Mouse (Mus musculus) kidney, adult 11 months (tissue): ENCODE measurements around the gene Diaph3.
"Not testable (repeated sequence)": the region's sequence is repeated elsewhere in the genome, so short reads cannot be mapped to it uniquely, and the experiment has no call there.

ENCODE experiments used
- DNase-seq: peaks from one replicate; pipeline ENCODE4 v3.0.0; 2022

The Diaph3 gene

DNA sequence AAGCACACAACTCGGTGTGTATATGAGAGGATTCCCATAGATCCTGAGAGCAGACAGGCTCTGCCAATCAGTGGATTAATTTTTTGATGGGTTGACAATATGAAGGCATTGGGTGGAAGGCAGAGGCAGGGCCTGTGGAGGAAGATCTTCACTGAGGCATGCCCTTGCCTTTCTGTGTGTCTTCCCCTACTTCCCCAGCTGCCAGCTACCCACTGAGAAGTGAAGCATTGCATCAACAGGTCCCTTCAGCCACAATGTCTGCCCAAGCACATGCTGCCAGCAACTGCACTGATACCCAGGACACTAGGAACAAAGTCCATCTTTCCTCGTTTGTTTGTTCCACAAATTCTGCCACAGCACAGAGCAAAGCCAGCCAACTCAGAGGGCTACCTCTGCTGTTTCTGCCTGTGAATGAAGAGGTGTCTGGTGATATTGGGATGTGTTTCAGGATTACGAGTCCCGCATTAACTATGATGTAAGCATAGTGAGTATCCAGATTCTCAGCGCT lies 413.4 kb downstream of the Diaph3 start:
- no peak for DNase-seq

DNA sequence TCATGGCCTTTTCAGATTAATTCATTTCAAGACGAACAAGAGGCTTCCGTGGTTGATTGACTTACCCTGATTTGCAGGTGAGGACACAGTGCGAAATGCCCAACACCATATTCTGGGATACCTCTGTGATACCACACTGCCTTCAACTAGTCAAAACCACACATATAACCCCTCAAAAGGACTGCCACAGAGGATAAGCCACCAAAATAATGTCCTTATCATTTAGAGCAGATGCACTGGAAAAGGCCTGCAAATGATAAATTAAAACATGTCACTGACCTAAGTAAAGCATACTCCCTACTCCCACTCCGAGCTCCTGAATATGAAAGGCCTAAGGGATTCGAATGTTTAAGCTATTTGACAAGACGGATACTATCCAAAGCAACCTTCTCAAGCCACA lies 419.3 kb downstream of the Diaph3 start:
- no peak for DNase-seq

DNA sequence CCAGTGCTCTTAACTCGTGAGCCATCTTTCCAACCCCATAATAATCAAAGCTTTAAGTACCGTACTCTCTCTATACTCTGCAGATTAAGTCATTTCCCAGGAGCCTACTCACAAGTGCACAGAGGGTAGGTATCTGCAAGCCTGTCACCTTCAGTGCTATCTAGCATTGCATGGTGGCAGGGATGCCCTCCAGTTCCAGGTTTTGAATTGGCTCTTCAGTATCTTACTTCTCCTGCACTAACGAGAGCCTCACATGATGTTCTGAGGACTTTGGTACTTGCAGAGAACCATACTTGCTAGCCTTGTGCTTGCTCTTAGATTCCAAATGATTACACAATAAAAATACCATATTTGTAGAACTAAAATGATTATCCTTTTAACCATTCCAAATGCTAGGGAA lies 420.0 kb downstream of the Diaph3 start:
- no peak for DNase-seq

DNA sequence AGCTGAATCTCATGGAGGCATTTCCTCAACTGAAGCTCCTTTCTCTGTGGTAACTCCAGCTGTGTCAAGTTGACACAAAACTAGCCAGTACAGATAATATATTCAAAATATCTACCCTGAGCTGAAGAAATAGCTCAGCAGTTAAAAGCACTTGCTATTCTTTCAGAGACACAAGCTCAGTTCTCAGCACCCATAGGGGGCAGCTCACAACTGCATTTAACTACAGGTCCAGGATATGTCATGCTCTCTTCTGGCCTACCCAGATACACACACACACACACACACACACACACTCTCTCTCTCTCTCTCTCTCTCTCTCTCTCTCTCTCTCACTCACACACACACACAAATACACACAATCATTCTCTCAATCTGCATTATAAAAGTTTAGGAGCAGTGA lies 420.6 kb downstream of the Diaph3 start:
- DNase-seq: not testable (repeated sequence)

DNA sequence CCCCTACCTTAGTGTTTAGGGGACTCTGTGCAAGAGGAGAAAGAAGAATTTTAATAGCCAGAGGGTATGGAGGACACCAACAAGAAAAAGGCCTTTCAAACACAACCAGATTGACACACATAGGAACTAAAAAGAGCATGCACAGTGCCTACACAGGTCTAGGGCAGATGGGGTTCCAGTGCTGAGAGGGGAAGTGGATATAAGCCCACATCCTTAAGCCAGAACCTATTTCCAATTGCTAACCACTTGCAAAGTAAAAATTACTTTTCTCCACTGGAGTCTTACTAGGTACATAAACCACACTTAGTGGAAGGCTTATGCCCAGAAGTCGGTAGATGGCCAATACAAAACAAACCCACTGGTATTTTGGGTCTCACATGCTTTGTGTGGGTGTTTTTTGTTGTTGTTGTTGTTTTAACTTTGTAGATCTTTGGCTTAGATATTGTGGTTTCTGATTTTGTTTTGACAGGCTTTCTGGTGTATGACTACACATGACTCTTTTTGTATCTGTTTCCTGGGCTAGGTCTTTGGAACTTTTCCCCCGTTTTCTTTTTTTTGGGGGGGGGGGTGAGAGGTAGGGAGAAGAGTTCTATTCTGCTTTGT lies 426.8 kb downstream of the Diaph3 start:
- DNase-seq: no peak

DNA sequence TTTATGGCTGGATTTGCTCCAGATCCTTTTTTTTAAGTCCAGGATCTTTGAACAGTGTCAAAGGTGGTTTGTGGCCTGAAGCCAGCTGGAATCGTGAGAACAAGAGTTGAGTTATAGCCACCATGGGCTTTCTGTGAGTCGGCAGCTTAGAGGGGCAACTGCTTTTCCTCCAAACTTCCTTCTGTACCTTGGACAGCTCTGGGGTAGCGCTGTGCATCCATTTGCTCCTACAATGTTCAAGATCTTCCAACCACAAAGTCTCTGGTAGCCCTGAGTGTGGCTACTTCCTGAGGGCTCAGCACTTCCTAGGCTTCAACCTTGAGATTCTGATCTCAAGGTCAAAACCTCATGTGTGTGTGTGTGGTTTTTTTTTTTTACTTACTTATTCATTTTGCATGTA lies 437.0 kb downstream of the Diaph3 start:
- no peak for DNase-seq

DNA sequence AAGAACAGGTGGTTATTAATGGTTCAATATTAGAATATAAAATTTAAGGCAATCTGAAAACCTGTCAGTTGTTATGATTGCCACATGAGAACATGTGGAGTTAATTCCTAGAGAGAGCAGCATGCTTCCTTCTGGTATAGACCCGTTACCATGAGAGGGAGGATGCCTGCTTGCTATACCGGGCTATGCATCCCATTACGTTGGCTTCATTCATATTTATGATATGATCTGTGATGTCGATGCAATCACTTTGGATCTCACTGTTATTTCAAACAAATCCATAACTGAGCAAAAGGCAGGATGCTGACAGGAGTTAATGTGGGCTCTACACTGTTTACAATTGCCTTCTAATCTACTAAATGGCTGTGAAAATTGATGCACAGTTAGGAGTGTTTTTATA lies 439.9 kb downstream of the Diaph3 start:
- DNase-seq: no peak

DNA sequence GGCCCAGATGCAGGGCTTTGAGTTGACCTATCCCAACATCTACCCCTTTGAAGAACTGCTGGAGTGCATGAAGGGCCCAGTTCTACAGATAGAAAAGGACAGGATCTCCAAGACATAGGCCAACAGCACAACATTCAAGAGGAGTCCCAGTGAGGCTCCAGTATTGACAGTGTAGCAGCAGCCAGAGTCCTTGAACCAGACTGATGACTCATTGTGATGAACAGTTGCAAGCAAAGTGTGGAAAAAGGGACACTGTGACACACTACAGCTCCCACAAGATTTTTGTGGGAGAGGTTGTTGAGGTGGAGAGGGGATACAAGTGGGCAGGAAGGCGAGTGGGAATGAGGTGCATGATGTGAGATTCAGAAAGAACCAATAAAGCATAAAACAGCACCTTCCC lies 443.1 kb downstream of the Diaph3 start:
- no peak for DNase-seq

DNA sequence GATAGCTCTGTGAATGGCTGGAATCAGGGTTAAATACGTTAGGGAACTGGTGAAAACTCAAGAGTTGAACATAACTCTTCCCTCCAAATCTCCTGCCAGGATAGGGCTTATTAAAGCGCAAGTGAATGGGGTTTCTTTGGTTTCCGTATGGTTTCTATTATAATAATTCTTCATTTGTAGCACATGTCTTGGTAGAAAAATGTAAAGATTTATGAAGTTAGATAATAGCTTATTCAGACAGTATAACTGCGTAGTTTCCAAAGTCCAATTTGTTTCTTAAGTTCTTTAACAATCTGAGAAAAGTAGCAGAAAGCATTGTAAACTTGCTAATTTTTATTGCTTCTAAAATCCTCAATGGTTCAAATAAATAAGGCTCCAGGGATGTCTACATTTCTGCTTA lies 448.3 kb downstream of the Diaph3 start:
- no peak for DNase-seq

DNA sequence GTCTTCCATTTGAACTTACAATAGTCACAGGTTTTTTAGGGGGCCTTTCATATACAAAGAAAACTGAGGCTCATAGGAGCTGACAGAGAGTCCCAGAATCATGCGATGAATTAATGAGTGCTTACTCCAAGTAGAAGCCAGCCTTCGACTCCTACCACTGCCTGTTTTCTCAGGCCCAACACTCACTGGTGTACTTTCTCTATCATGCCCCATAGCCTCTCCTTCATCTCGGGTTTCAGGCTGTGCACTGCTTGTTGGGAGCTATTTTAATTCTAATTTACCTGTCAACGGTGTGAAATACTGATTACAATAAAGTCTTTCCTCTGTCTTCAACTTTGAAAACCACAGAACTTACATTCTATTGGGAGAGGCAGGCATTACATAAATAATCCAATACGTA lies 449.7 kb downstream of the Diaph3 start:
- no peak for DNase-seq

DNA sequence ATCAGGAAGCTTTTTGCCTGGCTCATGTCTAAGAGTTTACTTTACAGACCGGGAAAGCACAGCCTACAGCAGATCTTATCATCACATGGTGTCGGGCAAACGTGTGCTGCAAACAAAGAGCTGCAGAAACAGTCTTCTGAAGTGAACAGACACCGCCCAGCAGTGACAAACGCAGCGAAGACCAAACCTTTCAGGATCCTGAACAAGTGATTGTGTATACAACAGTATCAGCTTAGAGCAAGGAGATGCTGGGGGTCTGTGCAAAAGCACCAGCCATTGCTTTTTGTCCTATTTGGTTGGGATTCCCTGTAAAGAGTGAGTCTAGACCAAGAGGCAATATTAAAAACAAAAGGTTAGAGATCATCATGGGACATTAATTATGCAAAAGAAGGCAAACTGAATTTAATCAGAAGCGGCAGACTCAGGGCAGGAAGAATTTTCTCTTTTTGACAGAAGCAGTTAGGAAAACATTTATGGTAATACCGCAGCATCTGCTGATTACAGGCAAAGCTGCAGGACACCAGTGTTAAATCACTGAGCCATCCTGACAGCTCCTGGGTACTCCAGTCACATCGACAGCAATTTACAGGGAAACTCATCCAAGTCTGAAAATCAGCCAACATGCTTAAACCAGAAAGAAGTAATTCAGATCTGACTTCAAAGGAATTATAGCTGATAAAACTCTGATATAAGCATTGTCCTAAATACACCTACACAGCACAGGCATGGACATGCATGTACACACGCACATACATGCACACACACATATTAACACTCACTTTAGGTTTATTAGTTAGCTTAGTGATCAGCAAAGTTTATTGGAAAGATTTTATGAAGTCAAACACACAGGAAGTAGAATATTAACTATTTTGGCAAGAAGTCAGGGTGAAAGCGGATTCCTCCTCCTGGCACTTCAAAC lies 456.2 kb downstream of the Diaph3 start:
- DNase-seq: no peak

DNA sequence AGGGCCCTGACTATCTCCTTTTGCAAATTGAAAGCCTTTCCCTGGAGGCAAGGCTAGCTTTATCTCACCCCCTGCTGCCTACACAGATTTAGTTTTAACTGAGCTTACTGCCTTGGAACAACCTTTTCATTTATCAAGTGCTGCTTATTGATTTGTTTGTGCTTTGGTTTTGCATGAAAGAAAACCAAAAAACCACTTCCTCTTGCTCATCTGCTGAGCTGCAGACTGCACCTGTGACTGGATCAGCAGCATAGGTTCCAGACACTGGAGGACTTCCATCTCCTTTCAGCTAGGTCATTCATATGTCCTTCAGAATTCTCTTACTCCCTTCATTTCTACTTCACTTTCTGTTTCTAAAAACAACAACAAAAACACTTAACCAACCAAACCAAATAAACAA lies 459.1 kb downstream of the Diaph3 start:
- DNase-seq: no peak

DNA sequence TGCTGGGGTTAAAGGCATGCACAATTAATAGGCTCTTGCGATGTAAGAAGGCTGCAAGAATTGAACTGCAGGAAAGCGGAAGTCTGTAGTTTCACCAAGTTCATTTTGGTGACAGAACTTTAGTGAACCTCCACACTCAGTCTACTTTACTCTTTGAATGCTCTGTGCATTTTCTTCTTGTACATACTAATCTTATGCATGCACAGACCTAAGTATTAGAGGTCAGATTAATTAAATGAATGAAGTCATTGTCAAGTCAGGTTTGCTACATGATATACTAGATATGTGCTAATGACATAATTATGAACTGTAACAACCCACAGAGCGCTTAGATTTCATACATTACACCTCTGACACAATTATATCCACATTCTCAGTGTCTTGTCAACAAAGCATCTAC lies 462.0 kb downstream of the Diaph3 start:
- DNase-seq: no peak

DNA sequence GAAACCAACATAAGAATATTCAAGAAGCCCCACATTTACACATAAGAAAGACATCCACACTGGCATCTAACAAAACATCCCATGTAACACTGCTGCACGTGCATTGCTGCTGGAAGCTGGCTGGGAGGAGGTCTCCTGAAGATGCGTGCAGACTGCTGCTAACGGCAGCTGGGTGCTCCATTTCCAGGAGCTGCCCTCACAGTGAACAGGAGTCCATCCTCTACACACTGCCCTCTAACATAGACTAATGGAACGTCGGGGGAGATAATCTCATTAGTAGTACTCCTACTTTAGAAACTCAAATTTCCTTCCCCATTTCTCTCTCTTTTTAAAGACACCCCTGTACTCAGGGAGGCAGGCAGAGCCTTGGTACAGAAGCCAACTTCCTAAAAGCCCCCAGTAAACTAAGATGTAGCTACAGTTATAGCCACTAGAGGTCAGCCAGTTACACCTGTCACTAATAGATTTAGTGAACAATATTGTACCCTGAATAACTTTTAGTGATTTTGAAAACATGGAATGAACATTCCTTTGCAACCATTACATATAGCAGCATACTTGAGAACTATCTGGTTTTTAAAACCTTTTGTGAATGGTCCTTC lies 462.8 kb downstream of the Diaph3 start:
- no peak for DNase-seq

DNA sequence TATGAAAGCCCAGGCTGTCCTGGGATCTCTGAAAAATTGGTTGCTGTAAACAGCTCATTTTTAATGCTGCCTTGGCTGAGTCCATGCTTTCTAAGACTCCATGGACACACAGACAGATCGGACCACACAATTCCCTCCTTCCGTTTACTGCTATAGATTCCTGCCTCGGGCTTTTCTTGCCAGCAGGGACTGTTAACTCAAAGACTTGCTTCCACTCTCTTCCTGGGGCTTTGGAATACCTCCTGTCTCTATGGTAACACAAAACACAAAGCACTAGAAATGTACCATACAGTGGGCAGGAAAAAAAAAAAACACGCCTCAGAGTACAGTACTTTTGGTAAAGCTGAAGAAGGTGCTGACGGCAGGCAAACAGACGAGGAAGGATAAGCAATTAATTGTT lies 464.0 kb downstream of the Diaph3 start:
- no peak for DNase-seq

DNA sequence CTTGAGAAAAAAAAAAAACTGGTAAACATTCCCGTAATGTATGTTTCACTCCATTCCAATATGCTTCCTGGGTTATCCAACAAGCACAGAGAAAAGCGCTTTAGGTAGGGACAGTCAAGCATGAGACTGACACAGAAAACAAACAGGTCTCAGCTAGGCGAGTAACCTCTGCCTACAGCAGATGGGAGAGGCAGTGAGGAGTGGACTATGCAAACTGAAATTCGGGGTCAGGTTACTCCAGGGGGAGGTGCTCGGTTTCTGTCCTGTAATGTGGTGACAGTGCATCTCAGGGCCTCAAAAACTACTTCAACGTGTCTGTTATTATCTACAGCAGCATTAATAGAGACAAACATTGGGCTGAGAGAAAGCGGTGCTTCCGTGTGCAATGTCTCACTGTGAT lies 465.7 kb downstream of the Diaph3 start:
- no peak for DNase-seq

DNA sequence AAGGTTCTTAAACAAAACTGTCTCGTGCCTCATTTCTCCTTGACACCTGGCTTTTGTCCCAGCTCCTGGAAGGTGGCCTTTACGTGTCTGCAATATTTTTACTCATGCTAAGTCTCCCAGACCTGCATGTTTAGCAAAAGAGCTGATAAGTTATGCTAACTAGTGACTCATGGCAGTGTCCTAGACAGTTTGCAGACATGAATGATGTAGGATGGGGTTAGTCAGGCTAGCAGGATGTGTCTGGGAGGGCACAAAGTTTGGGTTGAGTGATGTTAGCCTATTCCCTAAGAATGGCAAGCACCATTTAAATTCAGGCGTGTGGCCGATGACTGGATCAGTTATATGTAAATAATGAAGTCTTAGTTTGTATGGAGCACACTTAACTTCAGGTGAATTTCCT lies 478.2 kb downstream of the Diaph3 start:
- no peak for DNase-seq

DNA sequence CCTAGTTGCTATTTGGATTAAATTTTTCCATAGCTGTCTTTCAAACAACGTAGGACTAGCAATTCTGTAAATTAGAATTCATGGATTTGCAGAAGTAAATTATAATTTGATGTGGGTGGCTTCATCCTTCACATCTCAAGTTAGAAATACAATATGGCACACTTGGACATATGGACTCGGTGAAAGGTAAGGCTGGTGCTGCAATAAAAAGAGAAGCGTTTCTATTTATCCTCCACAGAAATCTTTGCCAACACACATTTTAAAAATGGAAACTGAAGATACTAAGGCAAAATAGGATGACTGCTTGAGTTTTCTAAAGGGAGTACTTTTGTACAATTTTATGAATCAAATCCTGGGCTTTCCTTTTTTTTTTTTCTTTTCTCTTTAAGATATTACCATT lies 480.5 kb downstream of the Diaph3 start:
- no peak for DNase-seq

DNA sequence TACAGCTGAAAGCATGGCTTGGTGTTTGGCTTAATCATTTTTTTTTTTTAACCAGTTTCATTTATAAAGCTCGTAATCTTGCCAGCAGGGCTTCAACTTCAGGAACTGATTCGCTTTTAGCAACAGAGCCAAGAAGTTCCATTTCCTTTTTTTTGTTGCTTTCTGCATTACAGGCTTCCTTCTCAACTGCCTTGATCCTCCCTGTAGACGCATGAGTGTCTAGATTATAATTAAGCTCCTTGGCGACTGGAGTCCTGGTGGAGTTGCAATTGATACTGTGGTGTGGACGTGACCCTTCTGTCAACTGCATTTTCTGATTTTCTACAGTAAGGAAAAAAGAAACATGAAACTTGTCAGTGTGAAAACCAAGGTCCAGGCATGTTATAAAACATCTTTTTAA lies 484.8 kb downstream of the Diaph3 start:
- DNase-seq: no peak

DNA sequence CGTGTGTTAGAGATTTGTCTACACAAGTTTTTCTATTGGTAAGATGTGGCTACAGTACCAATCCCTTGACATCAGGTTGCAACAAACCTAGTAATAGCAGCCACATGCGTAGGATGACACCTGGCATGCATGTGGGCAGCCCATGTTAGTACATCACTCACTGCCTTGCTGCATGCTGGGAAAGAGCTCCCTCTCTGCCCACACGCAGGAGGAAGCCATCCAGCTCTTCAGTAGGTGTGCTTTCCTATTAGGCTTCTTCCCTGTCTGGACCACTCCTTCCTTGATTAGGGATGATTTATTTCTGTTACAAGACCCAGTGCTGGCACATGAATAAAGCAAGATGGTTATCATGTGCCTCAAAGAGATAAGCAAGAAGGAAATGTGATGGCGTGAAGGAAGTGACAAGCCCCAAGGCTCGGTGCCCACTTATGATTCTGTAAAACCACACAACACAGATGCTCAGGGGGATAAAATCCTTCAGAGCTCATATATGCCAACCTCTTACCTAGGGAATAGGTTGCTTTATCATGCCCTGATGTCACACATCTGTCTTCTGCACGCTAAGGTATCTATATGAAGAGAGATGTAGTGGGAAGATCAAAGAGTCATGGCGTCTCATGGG lies 494.4 kb downstream of the Diaph3 start:
- DNase-seq: no peak

DNA sequence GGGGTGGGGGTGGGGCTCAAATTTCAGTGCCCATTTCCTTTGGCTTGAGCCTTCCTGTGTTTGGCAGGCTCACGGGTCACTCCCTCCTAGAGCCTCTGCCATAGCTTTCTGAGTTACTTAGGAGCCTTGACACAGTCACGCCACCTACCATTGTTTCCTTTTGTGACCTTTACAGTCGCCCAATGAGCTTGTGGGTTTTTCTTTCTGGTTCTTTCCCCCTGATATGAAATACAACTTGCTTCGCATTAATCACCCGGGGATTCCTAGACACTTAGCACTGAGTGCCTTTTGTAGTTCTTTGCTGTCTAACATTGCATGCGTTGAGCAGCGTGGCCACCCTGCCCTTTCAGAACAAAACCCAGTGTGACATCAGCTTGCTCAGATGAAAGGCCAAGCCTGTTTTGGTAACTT lies 498.2 kb downstream of the Diaph3 start:
- DNase-seq: no peak

DNA sequence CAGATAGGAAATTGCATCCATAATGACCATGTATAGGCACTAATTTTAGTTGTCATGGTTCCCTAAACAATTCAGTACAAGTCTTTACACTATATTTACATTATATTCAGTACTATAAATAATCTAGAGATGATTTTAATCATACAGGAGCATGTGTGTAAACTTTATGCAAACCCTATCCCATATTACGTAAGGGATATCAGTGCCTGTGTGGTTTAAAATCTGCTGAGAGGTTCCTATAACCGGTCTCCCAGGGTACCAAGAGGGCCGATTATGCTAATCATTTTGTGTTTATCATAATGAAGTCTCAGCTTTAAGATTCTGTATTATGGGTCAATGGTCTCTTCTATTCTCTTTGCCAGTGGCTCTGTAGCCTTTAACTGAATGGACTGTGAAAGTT lies 499.2 kb downstream of the Diaph3 start:
- no peak for DNase-seq

DNA sequence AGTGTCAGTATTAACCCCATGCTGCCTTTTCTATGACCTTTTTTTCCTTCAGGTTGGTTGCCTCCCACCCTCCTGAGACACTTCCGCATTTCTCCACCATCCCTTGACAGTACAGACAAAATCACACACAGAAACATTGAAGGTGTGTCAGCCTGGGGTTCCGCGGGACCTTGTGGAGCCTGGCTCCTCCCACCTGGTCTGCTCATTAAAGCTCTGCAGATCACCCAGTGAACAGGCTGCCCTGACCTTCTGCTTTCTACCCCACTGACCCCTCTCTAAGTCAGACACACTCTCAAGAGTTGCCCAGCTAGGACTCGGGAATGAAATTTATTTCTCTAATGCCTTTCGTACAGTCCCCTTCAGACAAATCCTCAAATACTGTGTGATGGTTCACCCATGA lies 500.9 kb downstream of the Diaph3 start:
- DNase-seq: no peak
